Mouse (Mus musculus): ENCODE results near the gene Chrna4. TPM values are rescaled to one million over a fixed set of nuclear protein-coding genes. Genes with fewer than 3 reads are reported as not detected.

The Chrna4 gene
- polyA plus RNA-seq, 1 experiment from 2014 or later: 13.1 TPM

GRCm38 (mm10) chr2:180988948-180989347, 54.4 kb downstream of the Chrna4 start:
- no peaks in the 10 kb centered on the region for H3K4me1 ChIP-seq (ENCODE audit: control insufficient read depth, insufficient read depth, low read length)
- no peak overlapping the region for H3K9ac ChIP-seq (ENCODE audit: low read length)
- no peaks in the 10 kb centered on the region for H3K9me3 ChIP-seq (replicated peaks; ENCODE audit: control insufficient read depth, low read length)
- DNase-seq (ENCODE audit: low spot score) (no peak), ATAC-seq (no peak)
- peaks cover 3% of the 10 kb centered on the region; the same call in 1 of the 2 replicates for H3K36me3 ChIP-seq (ENCODE audit: control insufficient read depth, insufficient read depth, low read length)
- no peak overlapping the region for H3K4me2 ChIP-seq (ENCODE audit: low read length)
- WGBS: 84% methylated on average over 1 of the region's 1 CpGs
- H3K27me3 ChIP-seq (replicated peaks; ENCODE audit: control insufficient read depth, insufficient read depth, low read length): no peaks in the 10 kb centered on the region
- no peak overlapping the region for H3K27ac ChIP-seq (ENCODE audit: low read depth, low read length)
- H3K4me3 ChIP-seq (ENCODE audit: low read depth, low read length): no peak overlapping the region

GRCm38 (mm10) chr2:180988347-180988913, 54.9 kb downstream of the Chrna4 start:
- WGBS: 66% methylated on average over 3 of the region's 3 CpGs
- no peaks in the 10 kb centered on the region for H3K4me1 ChIP-seq (ENCODE audit: control insufficient read depth, insufficient read depth, low read length)
- peaks cover 6% of the 10 kb centered on the region; the same call in 1 of the 2 replicates for H3K36me3 ChIP-seq (ENCODE audit: control insufficient read depth, insufficient read depth, low read length)
- no peak overlapping the region for H3K4me3 ChIP-seq (ENCODE audit: low read depth, low read length)
- no peak overlapping the region for H3K9ac ChIP-seq (ENCODE audit: low read length)
- no peak overlapping the region for H3K4me2 ChIP-seq (ENCODE audit: low read length)
- no peaks in the 10 kb centered on the region for H3K27me3 ChIP-seq (replicated peaks; ENCODE audit: control insufficient read depth, insufficient read depth, low read length)
- no peak overlapping the region for H3K27ac ChIP-seq (ENCODE audit: low read depth, low read length)
- no peaks in the 10 kb centered on the region for H3K9me3 ChIP-seq (replicated peaks; ENCODE audit: control insufficient read depth, low read length)
- ATAC-seq: no peak
- DNase-seq (ENCODE audit: low spot score): no peak

- DNase-seq (ENCODE audit: low spot score) (no peak), ATAC-seq (no peak)
- 64% methylated on average over 5 of the region's 5 CpGs for WGBS
- Histone ChIP-seq H3K4me3 (ENCODE audit: low read depth, low read length) (no peak overlapping the region), H3K36me3 (ENCODE audit: control insufficient read depth, insufficient read depth, low read length) (peaks cover 12% of the 10 kb centered on the region), H3K4me2 (ENCODE audit: low read length) (no peak overlapping the region), H3K27me3 (replicated peaks; ENCODE audit: control insufficient read depth, insufficient read depth, low read length) (no peaks in the 10 kb centered on the region), H3K27ac (ENCODE audit: low read depth, low read length) (no peak overlapping the region), H3K9ac (ENCODE audit: low read length) (no peak overlapping the region), H3K9me3 (replicated peaks; ENCODE audit: control insufficient read depth, low read length) (no peaks in the 10 kb centered on the region), H3K4me1 (ENCODE audit: control insufficient read depth, insufficient read depth, low read length) (no peaks in the 10 kb centered on the region)
Measured at GRCm38 (mm10) chr2:180987432-180988030, 55.8 kb downstream of the Chrna4 start.

- DNase-seq (ENCODE audit: low spot score) (no peak), ATAC-seq (no peak)
- no peak overlapping the region for H3K4me2 ChIP-seq (ENCODE audit: low read length)
- WGBS: 77% methylated on average over 1 of the region's 1 CpGs
- no peak overlapping the region for H3K27ac ChIP-seq (ENCODE audit: low read depth, low read length)
- no peaks in the 10 kb centered on the region for H3K4me1 ChIP-seq (ENCODE audit: control insufficient read depth, insufficient read depth, low read length)
- peaks cover 18% of the 10 kb centered on the region for H3K36me3 ChIP-seq (ENCODE audit: control insufficient read depth, insufficient read depth, low read length)
- no peaks in the 10 kb centered on the region for H3K9me3 ChIP-seq (replicated peaks; ENCODE audit: control insufficient read depth, low read length)
- H3K4me3 ChIP-seq (ENCODE audit: low read depth, low read length): no peak overlapping the region
- no peak overlapping the region for H3K9ac ChIP-seq (ENCODE audit: low read length)
- H3K27me3 ChIP-seq (replicated peaks; ENCODE audit: control insufficient read depth, insufficient read depth, low read length): no peaks in the 10 kb centered on the region
Measured at GRCm38 (mm10) chr2:180987001-180987400, 56.3 kb downstream of the Chrna4 start.

- H3K27ac ChIP-seq (ENCODE audit: low read depth, low read length): no peak within 1 kb of the TSS
- H3K9ac ChIP-seq (ENCODE audit: low read length): no peak within 1 kb of the TSS
- H3K27me3 ChIP-seq (replicated peaks; ENCODE audit: control insufficient read depth, insufficient read depth, low read length): no peaks in the 10 kb centered on the region
- H3K36me3 ChIP-seq (ENCODE audit: control insufficient read depth, insufficient read depth, low read length): peaks cover 23% of the 10 kb centered on the region
- H3K4me3 ChIP-seq (ENCODE audit: low read depth, low read length): no peak within 1 kb of the TSS
- no peaks in the 10 kb centered on the region for H3K4me1 ChIP-seq (ENCODE audit: control insufficient read depth, insufficient read depth, low read length)
- H3K9me3 ChIP-seq (replicated peaks; ENCODE audit: control insufficient read depth, low read length): no peaks in the 10 kb centered on the region
- WGBS: 69% methylated on average over 2 of the region's 2 CpGs
- DNase-seq (ENCODE audit: low spot score) (no peak), ATAC-seq (no peak)
- no peak within 1 kb of the TSS for H3K4me2 ChIP-seq (ENCODE audit: low read length)
Measured at GRCm38 (mm10) chr2:180986449-180986848, 56.9 kb downstream of the Chrna4 start, which contains the start of gene Col20a1. Gene Col20a1, plus strand, starts transcription at chr2:180986535.

- H3K4me3 ChIP-seq (ENCODE audit: low read depth, low read length): no peak overlapping the region
- H3K27ac ChIP-seq (ENCODE audit: low read depth, low read length): no peak overlapping the region
- H3K9me3 ChIP-seq (replicated peaks; ENCODE audit: control insufficient read depth, low read length): no peaks in the 10 kb centered on the region
- H3K9ac ChIP-seq (ENCODE audit: low read length): no peak overlapping the region
- 89% methylated on average over 2 of the region's 2 CpGs for WGBS
- no peaks in the 10 kb centered on the region for H3K4me1 ChIP-seq (ENCODE audit: control insufficient read depth, insufficient read depth, low read length)
- H3K4me2 ChIP-seq (ENCODE audit: low read length): no peak overlapping the region
- DNase-seq (ENCODE audit: low spot score) (no peak), ATAC-seq (no peak)
- no peaks in the 10 kb centered on the region for H3K27me3 ChIP-seq (replicated peaks; ENCODE audit: control insufficient read depth, insufficient read depth, low read length)
- peaks cover 31% of the 10 kb centered on the region for H3K36me3 ChIP-seq (ENCODE audit: control insufficient read depth, insufficient read depth, low read length)
Measured at GRCm38 (mm10) chr2:180985635-180986034, 57.7 kb downstream of the Chrna4 start.

- WGBS: 91% methylated on average over 6 of the region's 6 CpGs
- H3K36me3 ChIP-seq (ENCODE audit: control insufficient read depth, insufficient read depth, low read length): peaks cover 76% of the 10 kb centered on the region
- no peaks in the 10 kb centered on the region for H3K27me3 ChIP-seq (replicated peaks; ENCODE audit: control insufficient read depth, insufficient read depth, low read length)
- DNase-seq (ENCODE audit: low spot score) (no peak), ATAC-seq (no peak)
- no peaks in the 10 kb centered on the region for H3K9me3 ChIP-seq (replicated peaks; ENCODE audit: control insufficient read depth, low read length)
- H3K4me2 ChIP-seq (ENCODE audit: low read length): no peak overlapping the region
- no peak overlapping the region for H3K27ac ChIP-seq (ENCODE audit: low read depth, low read length)
- no peak overlapping the region for H3K4me3 ChIP-seq (ENCODE audit: low read depth, low read length)
- no peaks in the 10 kb centered on the region for H3K4me1 ChIP-seq (ENCODE audit: control insufficient read depth, insufficient read depth, low read length)
- H3K9ac ChIP-seq (ENCODE audit: low read length): no peak overlapping the region
Measured at GRCm38 (mm10) chr2:180981133-180981532, 62.2 kb downstream of the Chrna4 start.

Other genes with a start within 250 kb of the Chrna4 start
- 24.5 and 36.8 TPM in 2 replicates for gene Ythdf1, start 122.6 kb downstream of the Chrna4 start, polyA plus RNA-seq (2014; fragmentation: Nextera tagmentation; extraction: Ambion mirVana)
- gene Birc7, start 114.5 kb downstream of the Chrna4 start, polyA plus RNA-seq (2014; fragmentation: Nextera tagmentation; extraction: Ambion mirVana): not detected in 2 replicates
- 57.3 and 60.7 TPM in 2 replicates for gene Nkain4, start 88.8 kb downstream of the Chrna4 start, polyA plus RNA-seq (2014; fragmentation: Nextera tagmentation; extraction: Ambion mirVana)
- gene Arfgap1, start 76.3 kb downstream of the Chrna4 start, polyA plus RNA-seq (2014; fragmentation: Nextera tagmentation; extraction: Ambion mirVana): 71.7 and 85.4 TPM in 2 replicates
- 0.07 and 0.10 TPM in 2 replicates for gene Col20a1, start 57.0 kb downstream of the Chrna4 start, polyA plus RNA-seq (2014; fragmentation: Nextera tagmentation; extraction: Ambion mirVana)
- 22.8 and 31.2 TPM in 2 replicates for gene Kcnq2, start 91.8 kb upstream of the Chrna4 start, polyA plus RNA-seq (2014; fragmentation: Nextera tagmentation; extraction: Ambion mirVana)
- 5.1 and 5.9 TPM in 2 replicates for gene Eef1a2, start 113.5 kb upstream of the Chrna4 start, polyA plus RNA-seq (2014; fragmentation: Nextera tagmentation; extraction: Ambion mirVana)
- 525 and 607 TPM in 2 replicates for gene Ppdpf, start 143.7 kb upstream of the Chrna4 start, polyA plus RNA-seq (2014; fragmentation: Nextera tagmentation; extraction: Ambion mirVana)
- gene Ptk6, start 159.2 kb upstream of the Chrna4 start, polyA plus RNA-seq (2014; fragmentation: Nextera tagmentation; extraction: Ambion mirVana): not detected in 2 replicates
- gene Srms, start 169.6 kb upstream of the Chrna4 start, polyA plus RNA-seq (2014; fragmentation: Nextera tagmentation; extraction: Ambion mirVana): 0.16 and 0.25 TPM in 2 replicates
- 0.21 and 0.44 TPM in 2 replicates for gene Fndc11, start 176.5 kb upstream of the Chrna4 start, polyA plus RNA-seq (2014; fragmentation: Nextera tagmentation; extraction: Ambion mirVana)
- 0.33 and 0.41 TPM in 2 replicates for gene Helz2, start 198.5 kb upstream of the Chrna4 start, polyA plus RNA-seq (2014; fragmentation: Nextera tagmentation; extraction: Ambion mirVana)
- gene Gmeb2, start 244.5 kb upstream of the Chrna4 start, polyA plus RNA-seq (2014; fragmentation: Nextera tagmentation; extraction: Ambion mirVana): 19.2 and 21.5 TPM in 2 replicates

Data from forebrain, embryonic 14.5 days (tissue).